Mouse (Mus musculus): Measurements from ENCODE around the gene Neurod2.

Gene Neurod2

DNA sequence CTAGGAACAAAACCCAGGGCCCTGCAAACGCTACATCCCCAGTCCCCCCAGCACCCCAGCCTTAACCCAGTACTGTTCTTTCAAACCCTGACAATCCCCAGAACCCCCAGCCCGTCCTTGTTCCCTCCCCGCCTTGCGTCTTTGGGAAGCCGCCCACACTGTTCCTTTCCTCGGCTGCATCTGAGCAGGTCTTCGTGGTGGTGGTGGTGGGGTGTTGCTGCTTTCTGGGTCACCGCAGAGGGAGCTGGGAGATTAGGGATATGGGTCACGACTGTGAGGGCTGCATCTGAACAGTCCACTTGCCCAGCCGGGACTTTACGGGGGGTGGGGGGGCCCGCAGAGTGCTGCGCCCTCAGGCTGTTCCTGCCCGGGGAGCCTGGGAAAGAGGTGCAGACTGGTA lies 25.0 kb upstream of the Neurod2 start:
- no peak for DNase-seq (ENCODE audit: low read depth)

DNA sequence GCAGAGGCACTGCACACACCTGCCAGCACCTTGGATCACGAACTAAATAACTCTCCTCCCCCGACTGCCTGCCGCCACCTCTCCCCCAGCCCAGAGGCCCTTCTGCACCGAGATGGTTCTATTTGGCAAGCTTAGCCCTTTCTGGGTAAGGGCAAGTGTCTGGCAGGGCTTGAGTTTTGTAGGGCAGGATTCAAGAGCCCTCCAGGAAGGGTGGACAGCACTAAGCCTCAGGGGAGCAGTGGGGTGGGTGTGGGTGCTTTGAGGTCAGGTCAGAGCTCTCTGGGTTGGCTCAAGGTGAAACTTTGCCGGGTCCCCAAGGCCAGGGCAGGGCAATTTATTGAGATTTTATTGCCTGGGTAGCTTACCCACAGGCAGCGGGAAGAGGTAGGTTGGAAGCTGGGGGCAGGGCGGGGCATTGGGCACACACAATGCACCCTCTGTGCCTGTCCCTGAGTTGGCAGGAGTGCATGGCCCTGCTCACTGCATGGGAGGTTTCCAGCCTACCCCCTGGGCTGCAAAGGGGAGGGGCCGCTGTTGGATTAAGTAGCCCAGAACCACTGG lies 24.3 kb upstream of the Neurod2 start:
- peak; percentile 18 for DNase-seq (ENCODE audit: low read depth)

DNA sequence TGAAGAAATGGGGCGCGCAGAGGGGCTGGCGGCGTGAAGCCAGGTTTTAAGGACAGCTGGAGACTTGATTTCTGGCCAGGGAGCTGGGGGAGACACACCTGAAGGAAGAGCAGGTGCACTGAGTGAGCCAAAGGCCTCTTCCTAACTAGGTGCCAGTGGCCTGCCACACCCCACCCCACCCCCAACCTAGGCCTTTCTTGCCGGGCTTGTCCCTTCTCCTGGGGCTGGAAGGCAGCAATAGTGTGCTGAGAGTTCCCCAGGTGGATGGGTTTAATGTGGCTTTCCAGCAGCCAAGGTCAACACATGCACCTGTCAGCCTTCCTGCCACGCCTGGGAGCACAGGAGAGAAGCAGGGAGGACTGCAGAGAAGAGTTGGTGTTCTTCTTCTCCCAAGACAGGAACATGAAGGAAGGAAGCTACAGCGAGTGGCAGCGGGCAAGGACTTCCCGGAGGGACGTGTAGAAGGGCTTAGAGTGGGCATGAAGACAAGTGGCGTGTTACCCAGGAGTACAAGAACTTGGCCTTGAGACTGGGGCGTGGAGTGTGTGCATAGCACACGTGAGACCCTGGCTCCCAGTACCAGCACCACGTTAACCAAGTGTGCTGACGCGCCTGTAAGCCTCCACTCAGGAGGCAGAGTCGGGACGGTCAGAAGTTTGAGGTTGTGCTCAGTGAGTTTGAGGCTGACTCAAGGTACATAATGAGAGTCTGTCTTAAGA lies 23.0 kb upstream of the Neurod2 start:
- no peak for DNase-seq (ENCODE audit: low read depth)

DNA sequence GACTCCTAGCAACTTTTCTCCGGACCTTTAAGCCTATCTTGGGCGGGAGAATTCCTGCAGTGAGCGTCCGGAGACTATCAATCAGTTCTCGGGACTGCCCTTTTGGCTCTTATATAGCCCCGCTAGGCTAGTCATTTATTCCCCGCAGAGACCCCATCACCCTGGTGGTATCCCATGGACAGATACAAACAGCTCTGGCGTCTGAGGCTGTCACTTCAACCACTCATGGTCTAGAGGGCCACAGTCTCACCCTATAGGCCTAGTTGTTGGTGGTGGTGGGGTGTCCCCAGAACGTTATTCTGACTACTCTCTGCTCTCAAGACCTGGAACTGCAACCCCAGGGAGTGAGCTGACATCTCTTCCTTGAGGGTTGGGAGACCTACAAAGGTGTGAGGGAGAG lies 19.9 kb upstream of the Neurod2 start:
- no peak for DNase-seq (ENCODE audit: low read depth)

DNA sequence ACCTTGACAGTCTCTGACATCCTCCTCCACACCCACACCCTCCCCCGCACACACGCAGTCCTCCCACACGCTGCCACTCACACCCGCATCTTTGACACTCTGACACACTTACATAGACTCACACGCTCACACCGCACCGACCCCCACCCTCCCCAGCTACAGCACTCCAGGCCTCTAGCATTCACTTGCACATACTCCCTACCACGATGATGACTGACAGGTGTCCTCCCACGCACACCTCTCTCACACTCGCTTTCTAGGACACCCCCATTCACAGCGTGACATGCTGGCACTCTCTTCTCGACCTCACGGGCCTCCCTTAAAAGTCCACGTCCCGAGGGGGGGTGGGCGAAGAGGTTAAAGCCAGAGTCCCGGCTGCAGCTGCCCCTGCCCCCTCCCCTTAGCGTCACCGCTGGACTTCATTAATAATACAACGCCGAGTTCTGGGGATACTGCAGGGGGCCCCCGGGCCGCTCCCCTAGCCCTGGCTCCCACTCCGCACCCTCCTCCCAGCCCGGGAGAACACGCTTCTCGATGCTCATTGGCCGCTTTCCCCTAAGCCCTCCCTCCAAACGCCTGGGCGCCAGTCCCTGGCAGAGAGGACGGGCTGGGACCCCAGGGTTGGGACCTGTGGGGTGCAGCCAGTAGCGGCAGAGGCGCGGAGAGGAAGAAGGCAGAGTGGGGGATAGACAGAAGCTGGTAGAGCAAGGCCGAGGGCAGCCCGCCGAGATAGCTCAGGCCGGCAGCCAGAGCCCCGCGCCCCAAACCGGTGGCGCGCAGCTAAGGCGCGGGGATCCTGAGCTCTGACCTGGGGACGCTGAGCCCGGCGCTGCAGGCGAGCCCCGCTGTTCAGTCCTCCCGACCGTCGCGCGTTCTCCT lies 18.9 kb upstream of the Neurod2 start, which contains the start of gene Ppp1r1b:
Gene Ppp1r1b, plus strand, starts transcription at position 322 of the 879 bp plus-strand sequence.
- DNase-seq (ENCODE audit: low read depth), result no peak

DNA sequence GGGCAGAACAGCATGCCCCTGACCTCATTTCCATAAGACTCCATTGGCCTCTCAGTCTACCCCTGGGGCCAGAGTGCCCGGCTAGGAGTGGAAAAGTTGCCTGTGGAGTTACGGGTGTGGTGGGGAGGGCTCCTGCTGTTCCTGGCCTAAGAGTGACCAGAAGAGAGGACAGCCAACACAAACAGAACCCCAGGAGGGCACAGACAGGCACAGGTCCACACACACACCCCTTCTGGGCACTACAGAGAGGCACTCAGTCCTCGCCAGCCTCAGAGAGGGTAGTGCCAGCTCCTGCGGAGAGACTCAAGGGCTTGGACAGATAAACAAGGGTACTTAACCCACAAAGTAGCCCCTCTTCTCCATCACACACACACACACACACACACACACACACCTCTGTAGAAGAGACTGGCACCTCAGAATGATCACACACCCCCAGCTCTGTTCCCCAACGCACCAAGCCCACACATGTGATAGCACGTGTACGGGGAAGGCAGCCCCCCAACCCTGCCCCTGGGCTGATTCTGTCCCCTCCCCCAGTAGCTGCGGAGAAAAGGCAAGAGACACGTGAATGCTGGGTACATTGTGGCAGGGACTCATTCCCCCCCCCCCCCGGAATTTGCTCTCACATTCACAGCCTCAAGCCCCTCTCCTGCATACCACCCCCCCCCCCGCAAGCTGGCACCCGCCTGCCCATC lies 18.1 kb upstream of the Neurod2 start:
- no peak for DNase-seq (ENCODE audit: low read depth)

DNA sequence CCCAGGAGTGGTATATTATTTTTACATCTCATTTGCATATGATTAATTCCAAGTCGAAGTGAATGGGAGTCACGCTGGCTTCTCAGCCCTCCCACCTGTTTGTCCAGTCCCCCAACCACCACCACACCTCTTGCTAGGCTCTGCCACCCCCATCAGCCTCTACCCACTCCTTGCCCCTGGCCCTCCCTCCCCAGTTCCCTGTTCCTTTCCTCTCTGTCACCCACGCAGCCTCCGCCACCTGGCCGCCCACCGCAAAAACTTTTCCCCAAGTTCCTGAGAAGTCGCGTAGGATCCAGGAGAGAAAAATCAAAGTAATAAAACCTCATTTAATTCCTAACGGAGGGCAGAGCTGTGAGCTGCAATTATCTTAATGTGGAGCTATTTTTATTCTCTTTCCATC lies 16.7 kb upstream of the Neurod2 start:
- DNase-seq (ENCODE audit: low read depth), result no peak

DNA sequence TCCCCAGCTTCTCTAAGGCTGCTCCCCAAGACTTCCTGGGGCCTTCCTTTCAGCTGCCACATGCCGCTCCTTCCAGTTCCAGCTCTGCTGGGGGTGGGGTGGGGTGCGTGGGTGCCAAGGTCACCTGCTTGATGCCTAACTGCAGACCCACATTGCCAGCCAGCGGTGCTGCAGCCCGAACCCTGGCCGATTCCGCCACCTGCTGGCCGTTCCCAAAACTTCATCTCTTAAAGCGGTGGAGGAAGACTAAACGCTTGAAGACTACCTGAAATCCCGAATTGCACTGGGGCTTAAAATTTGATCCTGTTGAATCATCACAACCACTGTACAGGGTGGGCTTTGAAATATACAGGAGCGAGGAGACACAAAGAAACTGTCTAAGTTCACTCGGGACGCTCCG lies 15.8 kb upstream of the Neurod2 start:
- DNase-seq (ENCODE audit: low read depth), result peak; percentile 83

DNA sequence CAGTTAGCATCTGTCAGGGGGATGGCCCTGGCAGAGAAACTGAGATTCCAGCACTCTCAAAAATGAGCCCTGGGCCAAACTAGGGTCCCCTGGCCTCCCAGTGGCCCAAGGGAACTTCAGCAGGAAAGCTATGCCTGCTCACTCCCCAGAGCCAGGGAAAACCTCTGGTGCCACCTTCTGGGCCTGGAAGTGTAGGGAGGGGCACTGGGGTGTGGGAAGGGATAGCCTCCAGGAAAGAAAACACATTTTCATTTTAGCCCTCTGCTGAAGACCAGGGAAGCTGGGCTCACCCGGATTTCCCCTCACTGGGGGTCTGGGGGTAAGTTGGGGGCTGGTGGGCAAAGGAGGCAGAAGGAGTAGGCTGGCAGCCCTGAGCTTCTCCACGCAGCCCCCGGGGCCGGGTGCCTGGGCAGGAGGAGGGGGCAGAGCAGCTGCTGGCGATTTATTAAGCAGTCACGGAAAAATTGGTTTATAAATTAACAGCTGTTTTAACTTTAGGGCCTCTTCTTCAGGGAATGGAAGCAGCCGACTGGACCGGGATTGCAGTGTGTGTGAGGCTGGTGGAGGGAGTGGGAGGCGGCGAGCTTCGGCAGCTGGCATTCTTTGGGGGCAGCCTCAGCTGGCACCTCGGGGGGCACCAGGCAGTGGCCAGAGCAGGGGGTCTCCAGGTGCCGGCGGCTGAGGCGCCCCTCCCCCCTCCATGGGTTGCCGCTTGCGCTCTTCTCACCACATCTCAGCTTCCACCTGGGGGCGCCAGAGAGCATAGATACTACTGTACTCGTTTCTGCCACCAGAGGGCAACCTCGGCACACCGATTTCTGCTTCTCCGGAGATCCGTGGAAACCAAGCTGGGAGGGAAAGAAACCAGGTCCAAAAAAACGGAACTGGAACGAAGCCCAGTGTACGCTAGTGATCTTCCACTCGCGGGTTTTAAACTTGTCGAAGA lies 12.8 kb upstream of the Neurod2 start:
- DNase-seq (ENCODE audit: low read depth), result peak; percentile 95

DNA sequence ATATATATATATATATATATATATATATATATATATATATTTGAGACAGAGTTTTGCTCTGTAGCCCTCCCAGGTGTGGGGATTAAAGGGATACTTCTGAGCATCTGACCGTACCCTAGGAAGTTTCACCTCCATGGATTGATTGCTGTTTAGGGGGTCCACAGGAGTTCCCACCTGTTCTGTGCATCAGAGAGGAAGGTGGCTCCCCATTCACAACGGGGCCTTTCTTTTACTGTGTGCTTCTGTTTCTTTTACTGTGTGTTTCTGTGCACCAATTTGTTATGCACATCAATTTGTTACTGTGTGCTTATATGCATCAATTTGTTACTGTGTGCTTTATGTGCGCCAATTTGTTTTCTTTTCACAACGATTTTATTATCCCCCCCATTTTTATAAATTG lies 11.7 kb upstream of the Neurod2 start:
- DNase-seq (ENCODE audit: low read depth), result no peak

DNA sequence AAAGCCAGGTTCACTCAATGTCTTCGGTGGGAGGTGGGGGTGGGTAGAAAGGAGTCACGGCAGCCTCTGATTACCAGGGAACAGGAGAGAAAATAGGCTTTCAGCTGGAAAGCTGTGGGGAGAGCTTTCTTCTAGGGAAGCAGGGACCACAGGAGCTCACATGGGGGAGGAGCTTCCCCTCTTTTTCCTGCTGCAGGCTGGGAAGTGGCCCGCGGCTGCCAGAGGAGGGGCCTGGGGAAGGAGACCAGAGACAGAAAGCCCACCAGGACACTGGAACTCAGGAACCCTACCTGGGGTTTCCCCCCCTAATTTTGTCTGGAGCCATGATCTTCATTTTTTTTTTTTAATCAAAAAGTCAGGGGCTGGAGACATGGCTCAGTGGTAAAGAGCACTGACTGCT lies 11.1 kb upstream of the Neurod2 start:
- no peak for DNase-seq (ENCODE audit: low read depth)

DNA sequence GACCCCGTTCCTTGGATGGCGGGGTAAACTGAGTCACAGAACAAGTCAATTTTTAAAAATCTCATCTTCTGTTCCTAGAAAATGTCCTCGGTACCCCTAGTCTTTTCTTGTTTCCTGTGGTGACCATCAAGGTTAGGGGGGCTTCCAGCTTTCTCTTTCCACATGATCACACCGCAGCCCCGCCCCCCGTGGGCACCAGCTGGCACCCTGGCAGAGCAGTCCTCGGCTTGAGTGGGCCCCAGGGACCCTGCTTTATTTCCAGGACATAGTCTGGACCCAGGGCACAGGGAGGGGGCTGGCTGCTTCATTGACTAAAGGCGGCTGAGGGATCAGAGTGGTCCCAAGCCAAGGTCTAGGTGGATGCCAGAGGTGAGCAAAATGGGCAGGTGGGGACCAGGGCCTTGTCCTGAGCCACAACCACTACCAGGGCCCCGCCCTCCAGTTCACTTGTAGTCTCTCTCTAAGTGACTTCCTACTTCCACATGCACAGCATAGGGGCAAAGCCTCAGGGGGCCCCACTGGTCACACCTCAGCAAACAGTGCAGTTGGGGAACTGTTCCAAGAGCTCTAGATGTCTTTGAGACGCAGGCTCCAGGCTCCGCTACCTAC lies 10.3 kb upstream of the Neurod2 start:
- no peak for DNase-seq (ENCODE audit: low read depth)

DNA sequence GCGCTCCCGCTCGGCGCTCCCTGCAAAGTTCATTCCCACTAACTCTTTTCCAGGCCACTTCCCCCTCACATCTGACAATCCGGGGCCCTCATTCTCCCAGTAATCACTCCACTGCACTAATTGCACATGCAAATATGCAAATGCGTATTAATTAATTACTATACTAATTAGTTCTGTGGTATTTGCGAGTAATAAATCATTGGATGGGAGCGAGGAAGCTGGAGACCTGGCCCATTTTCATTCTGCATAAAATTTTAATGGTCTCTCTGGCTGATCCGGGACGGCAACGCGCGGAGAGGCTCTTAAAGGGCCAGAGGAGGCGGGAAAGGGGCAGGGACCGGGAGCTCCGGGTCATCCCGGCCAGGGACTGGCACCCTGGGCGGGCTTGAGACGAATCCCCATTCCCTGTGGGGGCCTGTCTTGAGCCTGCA lies 9.6 kb upstream of the Neurod2 start:
- peak; percentile 17 for DNase-seq (ENCODE audit: low read depth)

DNA sequence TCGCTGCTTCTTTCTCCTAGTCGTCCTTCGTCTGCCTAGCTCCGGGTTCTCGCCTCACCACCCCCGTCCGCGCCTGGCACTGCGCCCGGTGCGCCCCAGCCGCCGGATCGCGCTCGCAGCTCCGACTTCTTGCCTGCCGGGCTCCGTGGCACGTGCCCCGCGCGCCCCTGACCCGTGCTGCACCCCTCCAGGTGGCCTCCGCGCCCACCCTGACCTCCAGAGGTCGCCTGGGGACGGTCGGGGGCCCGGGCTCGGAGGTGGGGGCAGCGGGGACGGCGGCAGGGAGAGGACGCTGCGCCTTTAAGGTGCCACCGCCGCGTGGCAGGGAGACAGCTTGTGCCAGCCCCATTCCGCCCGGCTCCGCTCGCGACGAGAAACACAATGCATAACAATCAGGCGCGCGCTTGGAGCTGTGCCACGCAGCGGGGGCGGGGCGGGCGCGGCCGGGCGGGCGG lies 9.1 kb upstream of the Neurod2 start:
- peak; percentile 23 for DNase-seq (ENCODE audit: low read depth)

DNA sequence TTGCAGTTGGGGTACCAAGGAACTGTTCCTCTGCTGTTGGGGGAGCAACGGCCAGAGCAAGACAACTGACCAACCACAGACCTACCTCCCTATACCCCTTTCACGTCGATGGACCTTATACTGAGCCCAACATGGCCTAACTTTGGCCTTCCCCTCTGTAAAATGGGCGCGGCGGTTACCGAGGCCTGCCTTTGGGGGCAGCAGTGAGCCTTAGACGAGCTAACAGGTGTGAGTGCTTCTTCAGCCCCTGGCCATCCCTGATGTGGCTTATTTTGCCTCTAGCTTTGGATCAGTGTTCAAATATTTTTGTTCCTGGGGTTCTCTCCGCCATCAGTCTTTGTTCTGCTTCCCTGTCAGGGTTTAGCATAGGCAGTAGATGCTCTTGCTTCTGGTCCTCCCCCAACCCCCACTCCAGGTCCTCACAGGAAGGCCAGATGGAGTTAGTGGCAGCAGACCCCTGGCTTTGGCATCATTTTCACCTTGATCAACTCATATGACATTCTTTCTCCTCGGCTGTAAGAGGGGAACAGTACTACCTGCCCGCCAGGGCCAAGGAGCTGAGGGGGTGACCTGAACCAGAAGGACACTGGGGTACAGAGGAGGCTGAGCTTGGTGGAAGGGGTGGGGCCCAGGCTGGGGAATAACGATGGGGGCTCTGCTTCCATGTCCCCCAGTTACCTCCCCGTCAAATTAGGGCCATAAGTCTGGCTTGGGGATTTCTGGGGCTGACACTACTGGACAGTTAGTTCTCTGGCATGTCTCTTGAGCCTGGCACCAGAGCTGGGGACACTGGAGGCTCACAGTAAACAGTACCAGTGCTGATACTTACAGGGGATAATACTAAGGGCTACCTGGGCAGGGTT lies 7.0 kb upstream of the Neurod2 start:
- peak; percentile 33 for DNase-seq (ENCODE audit: low read depth)

DNA sequence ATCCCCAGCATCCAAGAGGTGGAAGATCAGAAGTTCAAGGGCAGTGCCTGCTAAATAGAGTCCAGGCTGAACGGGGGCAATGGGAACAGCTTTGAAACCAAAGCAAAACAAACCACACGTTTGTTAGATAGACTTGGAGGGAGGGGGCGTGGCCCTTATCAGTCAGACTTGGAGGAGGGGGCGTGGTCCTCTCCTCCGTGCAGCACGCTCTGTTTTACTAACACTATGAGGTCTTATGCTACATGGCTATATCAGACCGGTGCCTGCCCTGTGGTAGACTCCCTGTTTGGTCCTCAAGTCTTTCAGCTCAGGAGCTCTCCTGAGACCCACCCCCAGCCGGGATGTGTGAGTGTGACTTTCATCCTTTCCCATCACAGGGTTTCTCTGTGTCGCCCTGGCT lies 5.8 kb upstream of the Neurod2 start:
- DNase-seq (ENCODE audit: low read depth), result no peak

DNA sequence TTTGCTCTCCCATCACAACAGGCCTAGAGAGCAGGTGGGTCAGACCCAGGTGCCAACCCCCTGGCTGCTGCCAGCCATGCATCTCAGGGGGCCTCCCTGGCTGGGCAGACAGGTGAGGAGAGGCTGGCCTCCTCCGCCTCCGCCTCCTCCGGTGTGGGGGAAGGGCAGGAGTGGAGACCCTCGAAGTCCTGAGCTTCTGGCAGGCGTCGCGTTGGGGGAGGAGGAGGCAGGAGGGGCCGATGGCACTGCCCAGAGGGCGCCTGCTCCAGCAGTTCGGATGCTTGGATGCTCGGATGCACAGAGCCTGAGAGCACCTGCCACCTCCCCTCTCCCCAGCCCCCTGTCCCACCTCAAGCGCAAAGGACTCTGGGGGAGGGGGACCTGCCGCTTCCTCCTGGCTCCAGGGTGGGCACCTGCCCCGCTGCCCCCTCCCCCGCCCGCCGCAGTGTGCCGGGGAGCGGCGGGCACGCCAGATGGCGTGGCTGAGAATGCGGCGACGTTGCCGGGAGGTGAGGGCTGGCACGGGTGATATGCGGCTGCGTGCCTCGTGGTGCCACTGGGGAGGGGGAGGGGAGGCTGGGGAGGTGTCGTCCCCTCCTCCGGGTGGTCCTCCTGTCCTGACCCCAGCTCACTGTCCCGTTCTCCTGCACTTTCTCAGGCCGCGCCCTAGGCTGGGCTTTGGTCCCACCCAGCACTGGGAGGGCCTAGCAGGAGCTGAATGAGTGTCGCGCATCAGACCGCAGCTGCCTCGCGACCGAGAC lies 4.7 kb upstream of the Neurod2 start:
- no peak for DNase-seq (ENCODE audit: low read depth)

DNA sequence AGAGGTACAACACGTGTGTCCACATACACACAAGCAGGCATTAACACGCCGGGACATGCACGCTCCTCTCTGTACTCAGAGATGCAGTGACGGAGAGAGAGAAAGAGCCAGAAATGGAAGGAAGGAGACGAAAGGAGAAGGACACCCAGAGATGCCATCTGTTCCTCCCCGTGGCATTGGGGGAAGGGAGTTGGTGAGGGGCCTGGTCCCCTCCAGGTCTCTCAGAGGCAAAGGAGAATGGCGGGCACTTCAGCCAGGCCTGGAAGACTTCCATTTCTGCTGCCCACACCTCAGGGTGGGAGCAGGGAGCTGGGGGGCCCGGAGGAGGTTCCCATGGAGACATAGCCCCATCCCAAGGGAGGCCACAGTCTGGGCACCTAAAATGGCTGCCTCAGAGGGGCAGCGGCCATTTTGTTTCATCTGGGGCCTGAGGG lies 3.8 kb upstream of the Neurod2 start:
- DNase-seq (ENCODE audit: low read depth), result no peak

DNA sequence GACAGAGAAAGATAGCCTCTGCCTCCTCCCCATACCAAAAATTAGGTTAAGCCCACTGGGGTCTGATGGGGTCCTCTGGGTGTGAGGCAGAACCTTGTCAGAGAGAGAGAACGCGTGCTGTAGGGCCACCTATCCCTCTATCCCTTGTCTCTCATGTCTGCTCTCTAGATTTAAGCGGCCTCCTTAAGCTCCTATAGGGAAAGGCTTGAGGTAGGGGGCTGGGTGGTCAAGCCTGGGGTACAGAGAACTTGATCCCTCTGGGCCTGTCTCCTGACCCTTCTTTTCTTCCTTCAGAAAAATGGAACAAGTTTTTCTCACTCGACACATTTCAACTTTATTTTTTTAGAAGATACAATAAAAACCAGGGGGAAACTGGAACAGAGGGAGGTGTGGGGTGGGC lies 3.4 kb upstream of the Neurod2 start:
- no peak for DNase-seq (ENCODE audit: low read depth)

All from NIH3T3 (cell line).